Mouse (Mus musculus): ENCODE measurements around the gene Zfp697. TPM values are rescaled to one million over a fixed set of nuclear protein-coding genes. Genes with fewer than 3 reads are reported as not detected.
"Not testable (repeated sequence)": the region's sequence is repeated elsewhere in the genome, so short reads cannot be mapped to it uniquely, and the experiment has no call there.

The Zfp697 gene
- polyA plus RNA-seq, 1 experiment from 2014 or later: 12.2 TPM

GRCm38 (mm10) chr3:98629633-98630032 is 247.4 kb downstream of the Zfp697 start:
- no peak overlapping the region for H3K27ac ChIP-seq
- no peak overlapping the region for H3K4me3 ChIP-seq
- H3K9ac ChIP-seq: no peak overlapping the region
- no peaks in the 10 kb centered on the region for H3K27me3 ChIP-seq
- H3K36me3 ChIP-seq (ENCODE audit: poor library complexity, severe bottlenecking): no peaks in the 10 kb centered on the region
- no peaks in the 10 kb centered on the region for H3K4me1 ChIP-seq
- H3K4me2 ChIP-seq: no peak overlapping the region
- ATAC-seq: no peak
- 90% methylated on average over 3 of the region's 3 CpGs for WGBS
- H3K9me3 ChIP-seq (replicated peaks): no peaks in the 10 kb centered on the region

GRCm38 (mm10) chr3:98630152-98630551 is 247.9 kb downstream of the Zfp697 start, which contains the start of gene Hsd3b5:
Gene Hsd3b5 (minus strand): TSS chr3:98630252.
- no peak within 1 kb of the TSS for H3K4me2 ChIP-seq
- no peaks in the 10 kb centered on the region for H3K27me3 ChIP-seq

GRCm38 (mm10) chr3:98635145-98635544 is 252.9 kb downstream of the Zfp697 start:
- no peak overlapping the region for H3K9ac ChIP-seq
- H3K27ac ChIP-seq: no peak overlapping the region
- no peaks in the 10 kb centered on the region for H3K9me3 ChIP-seq (replicated peaks)
- no peak overlapping the region for H3K4me3 ChIP-seq
- no peaks in the 10 kb centered on the region for H3K36me3 ChIP-seq (ENCODE audit: poor library complexity, severe bottlenecking)
- H3K4me2 ChIP-seq: no peak overlapping the region
- no peak for ATAC-seq
- 87% methylated on average over 1 of the region's 1 CpGs for WGBS
- no peaks in the 10 kb centered on the region for H3K4me1 ChIP-seq
- no peaks in the 10 kb centered on the region for H3K27me3 ChIP-seq

More at GRCm38 (mm10) chr3:98630152-98630551, 247.9 kb downstream of the Zfp697 start, which contains the start of gene Hsd3b5:
- Histone ChIP-seq H3K27ac (no peak within 1 kb of the TSS), H3K9me3 (replicated peaks) (no peaks in the 10 kb centered on the region), H3K36me3 (ENCODE audit: poor library complexity, severe bottlenecking) (no peaks in the 10 kb centered on the region), H3K9ac (no peak within 1 kb of the TSS), H3K4me3 (no peak within 1 kb of the TSS), H3K4me1 (no peaks in the 10 kb centered on the region)
- no peak for ATAC-seq

- Histone ChIP-seq H3K4me1 (no peaks in the 10 kb centered on the region), H3K9me3 (replicated peaks) (no peaks in the 10 kb centered on the region), H3K36me3 (ENCODE audit: poor library complexity, severe bottlenecking) (no peaks in the 10 kb centered on the region), H3K27me3 (no peaks in the 10 kb centered on the region), H3K27ac (no peak overlapping the region), H3K4me2 (no peak overlapping the region), H3K9ac (no peak overlapping the region), H3K4me3 (no peak overlapping the region)
- no peak for ATAC-seq
Measured at GRCm38 (mm10) chr3:98680786-98681185, 298.5 kb downstream of the Zfp697 start.

- no peak for ATAC-seq
- Histone ChIP-seq H3K9me3 (replicated peaks) (no peaks in the 10 kb centered on the region), H3K27ac (no peak overlapping the region), H3K4me2 (no peak overlapping the region), H3K4me3 (no peak overlapping the region), H3K27me3 (no peaks in the 10 kb centered on the region), H3K36me3 (ENCODE audit: poor library complexity, severe bottlenecking) (no peaks in the 10 kb centered on the region), H3K9ac (no peak overlapping the region), H3K4me1 (no peaks in the 10 kb centered on the region)
- 77% methylated on average over 1 of the region's 1 CpGs for WGBS
Measured at GRCm38 (mm10) chr3:98682401-98682800, 300.1 kb downstream of the Zfp697 start.

- ATAC-seq: no peak
Measured at GRCm38 (mm10) chr3:98720740-98721139, 338.5 kb downstream of the Zfp697 start.

GRCm38 (mm10) chr3:98724376-98724775 is 342.1 kb downstream of the Zfp697 start, which contains the start of gene Hsd3b2:
Gene Hsd3b2 (minus strand): TSS chr3:98724543.
- H3K4me3 ChIP-seq: no peak within 1 kb of the TSS
- H3K27me3 ChIP-seq: no peaks in the 10 kb centered on the region
- ATAC-seq: no peak
- no peaks in the 10 kb centered on the region for H3K9me3 ChIP-seq (replicated peaks)
- H3K27ac ChIP-seq: no peak within 1 kb of the TSS
- no peaks in the 10 kb centered on the region for H3K36me3 ChIP-seq (ENCODE audit: poor library complexity, severe bottlenecking)
- WGBS: 76% methylated on average over 1 of the region's 1 CpGs
- no peak within 1 kb of the TSS for H3K4me2 ChIP-seq
- no peaks in the 10 kb centered on the region for H3K4me1 ChIP-seq
- H3K9ac ChIP-seq: no peak within 1 kb of the TSS

More at GRCm38 (mm10) chr3:98720740-98721139, 338.5 kb downstream of the Zfp697 start:
- no peaks in the 10 kb centered on the region for H3K27me3 ChIP-seq
- no peak overlapping the region for H3K9ac ChIP-seq
- no peaks in the 10 kb centered on the region for H3K9me3 ChIP-seq (replicated peaks)
- H3K27ac ChIP-seq: no peak overlapping the region
- H3K4me3 ChIP-seq: no peak overlapping the region
- no peaks in the 10 kb centered on the region for H3K4me1 ChIP-seq
- H3K36me3 ChIP-seq (ENCODE audit: poor library complexity, severe bottlenecking): no peaks in the 10 kb centered on the region
- H3K4me2 ChIP-seq: no peak overlapping the region

GRCm38 (mm10) chr3:98726281-98726680 is 344.0 kb downstream of the Zfp697 start:
- Histone ChIP-seq H3K4me2 (no peak overlapping the region), H3K4me1 (no peaks in the 10 kb centered on the region), H3K27me3 (no peaks in the 10 kb centered on the region), H3K4me3 (no peak overlapping the region), H3K9ac (no peak overlapping the region), H3K36me3 (ENCODE audit: poor library complexity, severe bottlenecking) (no peaks in the 10 kb centered on the region), H3K27ac (no peak overlapping the region), H3K9me3 (replicated peaks) (no peaks in the 10 kb centered on the region)
- ATAC-seq: no peak
- 91% methylated on average over 2 of the region's 2 CpGs for WGBS

GRCm38 (mm10) chr3:98733724-98734123 is 351.5 kb downstream of the Zfp697 start:
- Histone ChIP-seq H3K27ac (no peak overlapping the region), H3K4me3 (no peak overlapping the region), H3K9me3 (replicated peaks) (no peaks in the 10 kb centered on the region), H3K4me1 (no peaks in the 10 kb centered on the region), H3K27me3 (no peaks in the 10 kb centered on the region), H3K9ac (no peak overlapping the region), H3K4me2 (no peak overlapping the region), H3K36me3 (ENCODE audit: poor library complexity, severe bottlenecking) (no peaks in the 10 kb centered on the region)
- 91% methylated on average over 2 of the region's 2 CpGs for WGBS
- ATAC-seq: no peak

GRCm38 (mm10) chr3:98734340-98734739 is 352.1 kb downstream of the Zfp697 start:
- no peaks in the 10 kb centered on the region for H3K9me3 ChIP-seq (replicated peaks)
- no peak overlapping the region for H3K9ac ChIP-seq
- H3K36me3 ChIP-seq (ENCODE audit: poor library complexity, severe bottlenecking): no peaks in the 10 kb centered on the region
- ATAC-seq: no peak
- H3K27ac ChIP-seq: no peak overlapping the region
- H3K27me3 ChIP-seq: no peaks in the 10 kb centered on the region
- no peak overlapping the region for H3K4me2 ChIP-seq
- H3K4me1 ChIP-seq: no peaks in the 10 kb centered on the region
- no peak overlapping the region for H3K4me3 ChIP-seq
- 51% methylated on average over 4 of the region's 4 CpGs for WGBS

GRCm38 (mm10) chr3:98741043-98741442 is 358.8 kb downstream of the Zfp697 start:
- not testable (repeated sequence) for H3K4me3 ChIP-seq; H3K36me3 ChIP-seq (ENCODE audit: poor library complexity, severe bottlenecking); H3K4me1 ChIP-seq; H3K27me3 ChIP-seq; H3K4me2 ChIP-seq; H3K9me3 ChIP-seq (replicated peaks); H3K9ac ChIP-seq; ATAC-seq; H3K27ac ChIP-seq
- 70% methylated on average over 1 of the region's 1 CpGs for WGBS

GRCm38 (mm10) chr3:98752171-98752570 is 369.9 kb downstream of the Zfp697 start:
- H3K9ac ChIP-seq: no peak overlapping the region
- no peak overlapping the region for H3K4me2 ChIP-seq
- no peaks in the 10 kb centered on the region for H3K9me3 ChIP-seq (replicated peaks)
- no peak overlapping the region for H3K27ac ChIP-seq
- H3K4me1 ChIP-seq: no peaks in the 10 kb centered on the region
- ATAC-seq: no peak
- H3K36me3 ChIP-seq (ENCODE audit: poor library complexity, severe bottlenecking): no peaks in the 10 kb centered on the region
- H3K4me3 ChIP-seq: no peak overlapping the region
- no peaks in the 10 kb centered on the region for H3K27me3 ChIP-seq
- 80% methylated on average over 2 of the region's 2 CpGs for WGBS

- ATAC-seq: no peak
- Histone ChIP-seq H3K36me3 (ENCODE audit: poor library complexity, severe bottlenecking) (no peaks in the 10 kb centered on the region), H3K4me2 (no peak overlapping the region), H3K9me3 (replicated peaks) (no peaks in the 10 kb centered on the region), H3K4me1 (no peaks in the 10 kb centered on the region), H3K9ac (no peak overlapping the region), H3K27me3 (no peaks in the 10 kb centered on the region), H3K4me3 (no peak overlapping the region), H3K27ac (no peak overlapping the region)
- WGBS: 84% methylated on average over 3 of the region's 3 CpGs
Measured at GRCm38 (mm10) chr3:98756836-98757235, 374.6 kb downstream of the Zfp697 start.

Measured in forebrain, embryonic 13.5 days (tissue).